Mouse (Mus musculus) brain, embryonic 14.5 days (tissue): ENCODE measurements around the gene Vmn2r107. TPM values are rescaled to one million over a fixed set of nuclear protein-coding genes. Genes with fewer than 3 reads are reported as not detected.

Experiments used
- DNase-seq: peaks from one replicate; pipeline ENCODE4 v3.0.0-alpha.2; 2011; ENCODE audit warnings: low read depth
- CTCF ChIP-seq: fragments of 200-500 bp; IDR thresholded peaks from 2 replicates; pipeline ENCODE4 v1.5.1; 2012; ENCODE audit warnings: inconsistent platforms, mild to moderate bottlenecking, moderate library complexity, borderline replicate concordance; ENCODE audit not compliant: insufficient read depth, insufficient read length; ENCODE audit errors: extremely low read depth
- POLR2A ChIP-seq: fragments of 200-500 bp; IDR thresholded peaks from 2 replicates; pipeline ENCODE4 v1.6.1; 2012; ENCODE audit warnings: mild to moderate bottlenecking, inconsistent platforms, borderline replicate concordance; ENCODE audit not compliant: poor library complexity, insufficient read depth, insufficient read length, severe bottlenecking; ENCODE audit errors: extremely low read depth
- polyA plus RNA-seq: library from polyadenylated mRNA; depleted of rRNA; stranded (reverse); fragments of >200 nt; gene quantifications from 2 replicates; pipeline ENCODE4 v1.2.3, GENCODE M21; 2012; rRNA removed

The Vmn2r107 gene
- polyA plus RNA-seq = not detected in 2 replicates

GRCm38 (mm10) chr17:20344942-20345341, at the start of gene Vmn2r107:
TSS of gene Vmn2r107 (plus strand) at chr17:20345242.
- TF ChIP-seq CTCF (no peak), POLR2A (no peak)
- no peak for DNase-seq

- TF ChIP-seq CTCF (no peak), POLR2A (no peak)
- DNase-seq = no peak
Observed at GRCm38 (mm10) chr17:20305790-20306189, 39.3 kb upstream of the Vmn2r107 start.

- no peak for DNase-seq
- TF ChIP-seq CTCF (no peak), POLR2A (no peak)
Observed at GRCm38 (mm10) chr17:20399105-20399504, 54.1 kb downstream of the Vmn2r107 start.

- DNase-seq = no peak
- TF ChIP-seq CTCF = no peak
Observed at GRCm38 (mm10) chr17:20413846-20414245, 68.8 kb downstream of the Vmn2r107 start, which contains the start of gene Vmn1r224. TSS of gene Vmn1r224 (plus strand) at chr17:20414146.

Other genes with a start within 250 kb of the Vmn2r107 start
- gene Fpr-rs7, start 231.0 kb upstream of the Vmn2r107 start, polyA plus RNA-seq = not detected in 2 replicates
- gene Fpr-rs6, start 162.1 kb upstream of the Vmn2r107 start, polyA plus RNA-seq = not detected in 2 replicates
- not detected in 2 replicates for gene Vmn2r105, start 110.2 kb upstream of the Vmn2r107 start, polyA plus RNA-seq
- not detected in 2 replicates for gene Vmn2r106, start 59.7 kb upstream of the Vmn2r107 start, polyA plus RNA-seq
- not detected in 2 replicates for gene Vmn1r224, start 68.9 kb downstream of the Vmn2r107 start, polyA plus RNA-seq
- gene Vmn2r108, start 136.1 kb downstream of the Vmn2r107 start, polyA plus RNA-seq = not detected in 2 replicates
- gene Vmn1r225, start 152.9 kb downstream of the Vmn2r107 start, polyA plus RNA-seq = not detected in 2 replicates
- not detected in 2 replicates for gene Vmn2r109, start 219.5 kb downstream of the Vmn2r107 start, polyA plus RNA-seq